Mouse (Mus musculus): ENCODE measurements at regions not wholly inside any gene's neighbourhood (a gene's known extent, or its start where the extent isn't known, plus 50 kb on each side); places are given as distances from the start of the nearest gene placed in this dataset.

- Histone ChIP-seq H3K27me3 (ENCODE audit: control insufficient read depth, insufficient read depth, low read length) (peaks cover 24% of the 10 kb centered on the region), H3K9me3 (replicated peaks; ENCODE audit: control insufficient read depth, low read length) (no peaks in the 10 kb centered on the region), H3K4me3 (ENCODE audit: low read depth, low read length) (no peak overlapping the region), H3K4me1 (ENCODE audit: control insufficient read depth, insufficient read depth, low read length) (no peaks in the 10 kb centered on the region), H3K36me3 (ENCODE audit: control insufficient read depth, insufficient read depth, low read length) (no peaks in the 10 kb centered on the region), H3K4me2 (no peak overlapping the region), H3K9ac (ENCODE audit: low read depth, low read length) (no peak overlapping the region), H3K27ac (ENCODE audit: low read depth, low read length) (no peak overlapping the region)
- ATAC-seq (replicated peaks; ENCODE audit: insufficient number of reproducible peaks, low FRiP score, low TSS enrichment): no peak
- 52% methylated on average over 11 of the region's 11 CpGs for WGBS (ENCODE audit: insufficient replicate concordance)
Measured at GRCm38 (mm10) chr12:110112051-110112722, 166.7 kb upstream of the Dio3 start.

GRCm38 (mm10) chr12:110112723-110113105, 166.2 kb upstream of the Dio3 start:
- Histone ChIP-seq H3K9me3 (replicated peaks; ENCODE audit: control insufficient read depth, low read length) (no peaks in the 10 kb centered on the region), H3K27me3 (ENCODE audit: control insufficient read depth, insufficient read depth, low read length) (peaks cover 26% of the 10 kb centered on the region), H3K4me3 (ENCODE audit: low read depth, low read length) (no peak overlapping the region), H3K4me2 (no peak overlapping the region), H3K4me1 (ENCODE audit: control insufficient read depth, insufficient read depth, low read length) (no peaks in the 10 kb centered on the region), H3K9ac (ENCODE audit: low read depth, low read length) (no peak overlapping the region), H3K27ac (ENCODE audit: low read depth, low read length) (no peak overlapping the region), H3K36me3 (ENCODE audit: control insufficient read depth, insufficient read depth, low read length) (no peaks in the 10 kb centered on the region)
- WGBS (ENCODE audit: insufficient replicate concordance): 67% methylated on average over 7 of the region's 7 CpGs
- ATAC-seq (replicated peaks; ENCODE audit: insufficient number of reproducible peaks, low FRiP score, low TSS enrichment): no peak

- no peak overlapping the region for H3K4me2 ChIP-seq
- 73% methylated on average over 7 of the region's 7 CpGs for WGBS (ENCODE audit: insufficient replicate concordance)
- H3K9me3 ChIP-seq (replicated peaks; ENCODE audit: control insufficient read depth, low read length): no peaks in the 10 kb centered on the region
- no peaks in the 10 kb centered on the region for H3K4me1 ChIP-seq (ENCODE audit: control insufficient read depth, insufficient read depth, low read length)
- H3K36me3 ChIP-seq (ENCODE audit: control insufficient read depth, insufficient read depth, low read length): no peaks in the 10 kb centered on the region
- no peak for ATAC-seq (replicated peaks; ENCODE audit: insufficient number of reproducible peaks, low FRiP score, low TSS enrichment)
- no peak overlapping the region for H3K9ac ChIP-seq (ENCODE audit: low read depth, low read length)
- H3K27ac ChIP-seq (ENCODE audit: low read depth, low read length): no peak overlapping the region
- no peak overlapping the region for H3K4me3 ChIP-seq (ENCODE audit: low read depth, low read length)
- peaks cover 19% of the 10 kb centered on the region for H3K27me3 ChIP-seq (ENCODE audit: control insufficient read depth, insufficient read depth, low read length)
Measured at GRCm38 (mm10) chr12:110120141-110120540, 158.7 kb upstream of the Dio3 start.

GRCm38 (mm10) chr12:110122976-110123375, 155.9 kb upstream of the Dio3 start:
- Histone ChIP-seq H3K36me3 (ENCODE audit: control insufficient read depth, insufficient read depth, low read length) (no peaks in the 10 kb centered on the region), H3K4me3 (ENCODE audit: low read depth, low read length) (no peak overlapping the region), H3K4me1 (ENCODE audit: control insufficient read depth, insufficient read depth, low read length) (no peaks in the 10 kb centered on the region), H3K9me3 (replicated peaks; ENCODE audit: control insufficient read depth, low read length) (no peaks in the 10 kb centered on the region), H3K27ac (ENCODE audit: low read depth, low read length) (no peak overlapping the region), H3K9ac (ENCODE audit: low read depth, low read length) (no peak overlapping the region), H3K27me3 (ENCODE audit: control insufficient read depth, insufficient read depth, low read length) (peaks cover 16% of the 10 kb centered on the region), H3K4me2 (no peak overlapping the region)
- WGBS (ENCODE audit: insufficient replicate concordance): 70% methylated on average over 4 of the region's 4 CpGs
- ATAC-seq (replicated peaks; ENCODE audit: insufficient number of reproducible peaks, low FRiP score, low TSS enrichment): no peak

GRCm38 (mm10) chr12:110126525-110126924, 152.3 kb upstream of the Dio3 start:
- Histone ChIP-seq H3K9me3 (replicated peaks; ENCODE audit: control insufficient read depth, low read length) (no peaks in the 10 kb centered on the region), H3K27ac (ENCODE audit: low read depth, low read length) (no peak overlapping the region), H3K27me3 (ENCODE audit: control insufficient read depth, insufficient read depth, low read length) (peaks cover 13% of the 10 kb centered on the region), H3K36me3 (ENCODE audit: control insufficient read depth, insufficient read depth, low read length) (no peaks in the 10 kb centered on the region), H3K9ac (ENCODE audit: low read depth, low read length) (no peak overlapping the region), H3K4me3 (ENCODE audit: low read depth, low read length) (no peak overlapping the region), H3K4me2 (no peak overlapping the region), H3K4me1 (ENCODE audit: control insufficient read depth, insufficient read depth, low read length) (no peaks in the 10 kb centered on the region)
- 91% methylated on average over 7 of the region's 7 CpGs for WGBS (ENCODE audit: insufficient replicate concordance)
- ATAC-seq (replicated peaks; ENCODE audit: insufficient number of reproducible peaks, low FRiP score, low TSS enrichment): no peak

GRCm38 (mm10) chr12:110145379-110145778, 133.5 kb upstream of the Dio3 start:
- H3K27me3 ChIP-seq (ENCODE audit: control insufficient read depth, insufficient read depth, low read length): peaks cover 10% of the 10 kb centered on the region
- ATAC-seq (replicated peaks; ENCODE audit: insufficient number of reproducible peaks, low FRiP score, low TSS enrichment): no peak
- 77% methylated on average over 5 of the region's 5 CpGs for WGBS (ENCODE audit: insufficient replicate concordance)

GRCm38 (mm10) chr12:110154225-110154962, 124.5 kb upstream of the Dio3 start:
- Histone ChIP-seq H3K27ac (ENCODE audit: low read depth, low read length) (no peak overlapping the region), H3K9ac (ENCODE audit: low read depth, low read length) (no peak overlapping the region), H3K4me1 (ENCODE audit: control insufficient read depth, insufficient read depth, low read length) (no peaks in the 10 kb centered on the region), H3K9me3 (replicated peaks; ENCODE audit: control insufficient read depth, low read length) (no peaks in the 10 kb centered on the region), H3K4me2 (no peak overlapping the region), H3K27me3 (ENCODE audit: control insufficient read depth, insufficient read depth, low read length) (no peaks in the 10 kb centered on the region), H3K4me3 (ENCODE audit: low read depth, low read length) (no peak overlapping the region), H3K36me3 (ENCODE audit: control insufficient read depth, insufficient read depth, low read length) (no peaks in the 10 kb centered on the region)
- ATAC-seq (replicated peaks; ENCODE audit: insufficient number of reproducible peaks, low FRiP score, low TSS enrichment): no peak
- 82% methylated on average over 8 of the region's 8 CpGs for WGBS (ENCODE audit: insufficient replicate concordance)

More at GRCm38 (mm10) chr12:110145379-110145778, 133.5 kb upstream of the Dio3 start:
- Histone ChIP-seq H3K4me1 (ENCODE audit: control insufficient read depth, insufficient read depth, low read length) (no peaks in the 10 kb centered on the region), H3K4me3 (ENCODE audit: low read depth, low read length) (no peak overlapping the region), H3K27ac (ENCODE audit: low read depth, low read length) (no peak overlapping the region), H3K9ac (ENCODE audit: low read depth, low read length) (no peak overlapping the region), H3K36me3 (ENCODE audit: control insufficient read depth, insufficient read depth, low read length) (no peaks in the 10 kb centered on the region), H3K4me2 (no peak overlapping the region), H3K9me3 (replicated peaks; ENCODE audit: control insufficient read depth, low read length) (no peaks in the 10 kb centered on the region)

GRCm38 (mm10) chr12:110154963-110155325, 123.9 kb upstream of the Dio3 start:
- Histone ChIP-seq H3K27me3 (ENCODE audit: control insufficient read depth, insufficient read depth, low read length) (no peaks in the 10 kb centered on the region), H3K9me3 (replicated peaks; ENCODE audit: control insufficient read depth, low read length) (no peaks in the 10 kb centered on the region), H3K27ac (ENCODE audit: low read depth, low read length) (no peak overlapping the region), H3K4me2 (no peak overlapping the region), H3K9ac (ENCODE audit: low read depth, low read length) (no peak overlapping the region), H3K36me3 (ENCODE audit: control insufficient read depth, insufficient read depth, low read length) (no peaks in the 10 kb centered on the region), H3K4me1 (ENCODE audit: control insufficient read depth, insufficient read depth, low read length) (no peaks in the 10 kb centered on the region), H3K4me3 (ENCODE audit: low read depth, low read length) (no peak overlapping the region)
- no peak; the same call in 1 of the 2 replicates for ATAC-seq (replicated peaks; ENCODE audit: insufficient number of reproducible peaks, low FRiP score, low TSS enrichment)
- WGBS (ENCODE audit: insufficient replicate concordance): 68% methylated on average over 4 of the region's 4 CpGs

- Histone ChIP-seq H3K4me3 (ENCODE audit: low read depth, low read length) (no peak overlapping the region), H3K27me3 (ENCODE audit: control insufficient read depth, insufficient read depth, low read length) (no peaks in the 10 kb centered on the region), H3K9me3 (replicated peaks; ENCODE audit: control insufficient read depth, low read length) (no peaks in the 10 kb centered on the region), H3K27ac (ENCODE audit: low read depth, low read length) (no peak overlapping the region), H3K4me1 (ENCODE audit: control insufficient read depth, insufficient read depth, low read length) (no peaks in the 10 kb centered on the region), H3K36me3 (ENCODE audit: control insufficient read depth, insufficient read depth, low read length) (no peaks in the 10 kb centered on the region), H3K4me2 (no peak overlapping the region), H3K9ac (ENCODE audit: low read depth, low read length) (no peak overlapping the region)
- no peak for ATAC-seq (replicated peaks; ENCODE audit: insufficient number of reproducible peaks, low FRiP score, low TSS enrichment)
- 38% methylated on average over 8 of the region's 8 CpGs for WGBS (ENCODE audit: insufficient replicate concordance)
Measured at GRCm38 (mm10) chr12:110156441-110156840, 122.4 kb upstream of the Dio3 start.
